Comparison of ENCODE assay signal across 35 mouse cellular contexts in genomic region chr5:130327615-130328263, GRCm38 (mm10). TPM values are rescaled to one million over a fixed set of nuclear protein-coding genes. Genes with fewer than 3 reads are reported as not detected.
DNase-seq lines count a peak whose midpoint lies in the region; ATAC-seq lines count a peak whose summit lies in the region.
"Had no signal": no experiment of that assay in that cellular context is flagged by ENCODE, and none has a peak within 500 bp of the region (broad histone marks: within the 10 kb centered on the region; RNA-seq: fewer than 3 reads in every experiment).

No protein-coding gene starts in this region.

- H3K9me3 ChIP-seq in lung, embryonic 15.5 days, result 0 out of 2 replicates have a peak, but pooled peaks cover 3% of the 10 kb centered on the region
- H3K9me3 ChIP-seq in kidney, embryonic 15.5 days (replicated peaks), result peaks cover 7% of the 10 kb centered on the region; the same call in 1 of the 2 replicates
- H3K9me3 ChIP-seq in forebrain, embryonic 13.5 days (replicated peaks), result peaks cover 7% of the 10 kb centered on the region
- H3K9me3 ChIP-seq: heart, embryonic 10.5 days; heart, embryonic 15.5 days; intestine, embryonic 15.5 days; stomach, embryonic 15.5 days had no signal

- peaks cover 11% of the 10 kb centered on the region; the same call in 1 of the 2 replicates for H3K36me3 ChIP-seq in lung, embryonic 15.5 days
- peaks cover 25% of the 10 kb centered on the region for H3K36me3 ChIP-seq in kidney, embryonic 15.5 days
- peaks cover 35% of the 10 kb centered on the region for H3K36me3 ChIP-seq in forebrain, embryonic 13.5 days (ENCODE audit: poor library complexity, severe bottlenecking)

- no peak overlapping the region for H3K9ac ChIP-seq in lung, embryonic 15.5 days
- H3K9ac ChIP-seq in kidney, embryonic 15.5 days, result no peak overlapping the region
- H3K9ac ChIP-seq in forebrain, embryonic 13.5 days, result no peak overlapping the region
- H3K9ac ChIP-seq: heart, embryonic 15.5 days; hindbrain, embryonic 12.5 days; intestine, embryonic 15.5 days; limb, embryonic 12.5 days; midbrain, embryonic 12.5 days; neural tube, embryonic 13.5 days; stomach, embryonic 15.5 days had no signal

- 47% methylated on average over 6 of the region's 6 CpGs for WGBS in lung, embryonic 15.5 days
- 24% methylated on average over 6 of the region's 6 CpGs for WGBS in kidney, embryonic 15.5 days
- WGBS in forebrain, embryonic 13.5 days, result 92% methylated on average over 6 of the region's 6 CpGs

- peaks cover 11% of the 10 kb centered on the region for H3K4me1 ChIP-seq in lung, embryonic 15.5 days
- H3K4me1 ChIP-seq in kidney, embryonic 15.5 days, result peaks cover 13% of the 10 kb centered on the region
- H3K4me1 ChIP-seq in forebrain, embryonic 13.5 days, result peaks cover 22% of the 10 kb centered on the region
- H3K4me1 ChIP-seq: heart, embryonic 15.5 days; hindbrain, embryonic 12.5 days; intestine, embryonic 15.5 days; limb, embryonic 12.5 days; stomach, embryonic 15.5 days had no signal

- no peaks in the 10 kb centered on the region for H3K27me3 ChIP-seq in lung, embryonic 15.5 days
- H3K27me3 ChIP-seq in kidney, embryonic 15.5 days, result no peaks in the 10 kb centered on the region
- no peaks in the 10 kb centered on the region for H3K27me3 ChIP-seq in forebrain, embryonic 13.5 days
- H3K27me3 ChIP-seq: heart, embryonic 15.5 days; hindbrain, embryonic 12.5 days; intestine, embryonic 15.5 days; limb, embryonic 12.5 days; midbrain, embryonic 12.5 days; neural tube, embryonic 13.5 days; stomach, embryonic 15.5 days had no signal

- peak; percentile 66; the same call in 1 of the 2 replicates for ATAC-seq in lung, embryonic 15.5 days (ENCODE audit: borderline replicate concordance, extremely low read depth, low FRiP score, low TSS enrichment)
- peak; percentile 67 for ATAC-seq in kidney, embryonic 15.5 days (replicated peaks; ENCODE audit: low FRiP score)
- no peak for ATAC-seq in forebrain, embryonic 13.5 days
- ATAC-seq: forebrain, embryonic 14.5 days; hindbrain, postnatal 0 days; intestine, embryonic 15.5 days had no signal

- DNase-seq in adrenal gland, postnatal 10 days, result peak; percentile 27
- no peak for DNase-seq in adrenal gland, postnatal 36 days
- no peak for DNase-seq in lung, postnatal 36 days
- DNase-seq in ovary, postnatal 14 days (ENCODE audit: low spot score), result no peak
- DNase-seq: cerebellum, adult 2 months; cerebellum, postnatal 14 days; gastrocnemius, postnatal 14 days; heart, adult 11 months; heart, postnatal 36 days; lung, postnatal 10 days; right cerebral cortex, postnatal 14 days; thymus, postnatal 14 days had no signal

- no peak overlapping the region for H3K4me2 ChIP-seq in lung, embryonic 15.5 days
- 0 out of 2 replicates have a peak overlapping the region, but pooled peaks have one; percentile 16 for H3K4me2 ChIP-seq in kidney, embryonic 15.5 days
- H3K4me2 ChIP-seq in forebrain, embryonic 13.5 days, result no peak overlapping the region
- H3K4me2 ChIP-seq: heart, embryonic 15.5 days; hindbrain, embryonic 12.5 days; intestine, embryonic 15.5 days; limb, embryonic 12.5 days; liver, embryonic 11.5 days; midbrain, embryonic 12.5 days; neural tube, embryonic 13.5 days; stomach, embryonic 15.5 days had no signal

- no peak overlapping the region for H3K4me3 ChIP-seq in lung, embryonic 15.5 days
- no peak overlapping the region for H3K4me3 ChIP-seq in kidney, embryonic 15.5 days (replicated peaks)
- no peak overlapping the region for H3K4me3 ChIP-seq in forebrain, embryonic 13.5 days
- H3K4me3 ChIP-seq: heart, embryonic 10.5 days; heart, embryonic 15.5 days; hindbrain, embryonic 12.5 days; intestine, embryonic 15.5 days; layer of hippocampus, adult 2 months; left cerebral cortex, adult 2 months; limb, embryonic 12.5 days; midbrain, embryonic 12.5 days; neural tube, embryonic 13.5 days; stomach, embryonic 15.5 days had no signal

- no peak overlapping the region for H3K27ac ChIP-seq in lung, embryonic 15.5 days
- H3K27ac ChIP-seq in kidney, embryonic 15.5 days, result peak overlapping the region; percentile 64
- no peak overlapping the region for H3K27ac ChIP-seq in forebrain, embryonic 13.5 days
- H3K27ac ChIP-seq: heart, embryonic 10.5 days; heart, embryonic 15.5 days; hindbrain, embryonic 12.5 days; hindbrain, postnatal 0 days; intestine, embryonic 15.5 days; layer of hippocampus, adult 2 months; left cerebral cortex, adult 2 months; limb, embryonic 12.5 days; midbrain, embryonic 12.5 days; neural tube, embryonic 13.5 days; stomach, embryonic 15.5 days had no signal

RNA-seq across cellular contexts. Expression of gene Caln1, which starts 41.5 kb away (rescaled TPM):
- 10 to 100 TPM; 26.8 to 33.5 TPM for total RNA-seq in adrenal gland, postnatal 10 days (2021)
- total RNA-seq in adrenal gland, postnatal 36 days (2021), result 10 to 100 TPM; 35.2 to 55.2 TPM
- 0.09 and 0.26 TPM in 2 replicates for polyA plus RNA-seq in lung, embryonic 15.5 days (2015; fragmentation: Nextera tagmentation; extraction: Ambion mirVana)
- 0.78 and 1.1 TPM in 2 replicates for polyA plus RNA-seq in kidney, embryonic 15.5 days (2015; fragmentation: Nextera tagmentation; extraction: Ambion mirVana)
- polyA plus RNA-seq in forebrain, embryonic 13.5 days (2015; fragmentation: Nextera tagmentation; extraction: Ambion mirVana), result 2.0 and 3.7 TPM in 2 replicates
- total RNA-seq: heart, postnatal 36 days; megakaryocyte, adult 5-6 weeks had no signal
- polyA plus RNA-seq: G1E; liver, embryonic 11.5 days; liver, embryonic 16.5 days; small intestine, adult 2 months had no signal

RNA-seq across cellular contexts. Expression of gene A330070K13Rik, which starts 56.7 kb away (rescaled TPM):
- total RNA-seq in adrenal gland, postnatal 10 days (2021), result not detected
- total RNA-seq in adrenal gland, postnatal 36 days (2021), result not detected
- not detected in 2 replicates for polyA plus RNA-seq in lung, embryonic 15.5 days (2015; fragmentation: Nextera tagmentation; extraction: Ambion mirVana)
- not detected in 2 replicates for polyA plus RNA-seq in kidney, embryonic 15.5 days (2015; fragmentation: Nextera tagmentation; extraction: Ambion mirVana)
- polyA plus RNA-seq in forebrain, embryonic 13.5 days (2015; fragmentation: Nextera tagmentation; extraction: Ambion mirVana), result not detected in 2 replicates
- total RNA-seq: adrenal gland, postnatal 4 days; G1E; gastrocnemius, postnatal 14 days; heart, postnatal 36 days; hindbrain, postnatal 0 days; megakaryocyte, adult 5-6 weeks had no signal
- polyA plus RNA-seq: C2C12; forebrain, embryonic 14.5 days; G1E; heart, embryonic 10.5 days; heart, embryonic 15.5 days; hindbrain, embryonic 12.5 days; intestine, embryonic 15.5 days; limb, embryonic 12.5 days; liver, embryonic 11.5 days; liver, embryonic 16.5 days; midbrain, embryonic 12.5 days; neural tube, embryonic 13.5 days; small intestine, adult 2 months; stomach, embryonic 15.5 days; urinary bladder, adult 2 months had no signal
